Mouse (Mus musculus): ENCODE results near the gene Dnah1. TPM values are rescaled to one million over a fixed set of nuclear protein-coding genes. Genes with fewer than 3 reads are reported as not detected.

Dnah1 gene
- polyA plus RNA-seq, 1 experiment from 2014 or later = 1.5 TPM

DNA sequence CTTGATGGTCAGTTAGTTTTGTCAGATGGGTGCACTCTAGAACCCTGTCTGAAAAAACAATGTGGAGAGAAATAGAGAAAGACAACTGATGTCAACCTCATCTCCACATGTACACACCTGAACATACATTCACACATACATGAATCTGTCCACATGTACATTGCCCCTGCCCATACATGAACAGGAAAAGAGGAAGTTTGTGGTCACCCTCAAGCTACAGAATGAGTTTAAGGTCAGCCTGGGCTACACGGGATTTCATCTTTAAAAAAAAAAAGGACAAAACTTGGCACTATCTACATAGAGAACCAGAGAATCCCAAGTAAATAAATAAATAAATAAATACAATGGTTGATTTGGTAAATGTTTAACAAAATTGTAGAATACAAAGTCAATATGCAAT, 78.9 kb downstream of the Dnah1 start:
- H3K36me3 ChIP-seq (ENCODE audit: control insufficient read depth, insufficient read depth, low read length) = no peaks in the 10 kb centered on the region
- no peak overlapping the region for H3K4me2 ChIP-seq
- 0 out of 2 replicates have a peak, but pooled peaks cover 4% of the 10 kb centered on the region for H3K4me1 ChIP-seq (ENCODE audit: control insufficient read depth, insufficient read depth, low read length)

DNA sequence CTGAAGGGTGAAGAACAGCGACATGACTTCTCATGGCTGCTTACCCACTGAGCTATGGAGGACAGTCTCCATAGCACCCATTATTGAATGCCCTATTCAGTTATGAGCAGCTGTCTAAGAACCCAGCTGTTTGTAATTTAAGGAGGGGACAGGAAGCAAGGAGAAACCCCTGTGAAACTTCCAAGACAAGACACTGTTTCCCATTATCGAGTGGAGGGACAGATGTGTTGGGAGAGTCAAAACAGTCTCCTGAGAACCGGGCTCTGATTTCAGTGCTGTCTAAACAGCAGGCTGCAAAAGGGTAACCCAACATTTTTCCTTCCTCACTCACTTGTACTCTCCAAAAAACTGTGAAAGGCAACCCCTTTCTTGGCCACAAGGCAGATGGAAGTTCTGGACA, 83.2 kb downstream of the Dnah1 start:
- Histone ChIP-seq H3K4me2 (no peak overlapping the region), H3K4me3 (ENCODE audit: low read depth, low read length) (no peak overlapping the region), H3K9me3 (replicated peaks; ENCODE audit: control insufficient read depth, low read length) (no peaks in the 10 kb centered on the region), H3K4me1 (ENCODE audit: control insufficient read depth, insufficient read depth, low read length) (no peaks in the 10 kb centered on the region), H3K27me3 (ENCODE audit: control insufficient read depth, insufficient read depth, low read length) (no peaks in the 10 kb centered on the region), H3K9ac (ENCODE audit: low read depth, low read length) (no peak overlapping the region; the same call in 1 of the 2 replicates), H3K36me3 (ENCODE audit: control insufficient read depth, insufficient read depth, low read length) (no peaks in the 10 kb centered on the region), H3K27ac (ENCODE audit: low read depth, low read length) (no peak overlapping the region)
- 82% methylated on average over 3 of the region's 3 CpGs for WGBS (ENCODE audit: insufficient replicate concordance)
- ATAC-seq (replicated peaks; ENCODE audit: insufficient number of reproducible peaks, low FRiP score, low TSS enrichment) = no peak

More for the DNA sequence above, 78.9 kb downstream of the Dnah1 start:
- no peaks in the 10 kb centered on the region for H3K9me3 ChIP-seq (replicated peaks; ENCODE audit: control insufficient read depth, low read length)
- H3K27me3 ChIP-seq (ENCODE audit: control insufficient read depth, insufficient read depth, low read length) = no peaks in the 10 kb centered on the region
- WGBS (ENCODE audit: insufficient replicate concordance) = 83% methylated on average over 1 of the region's 1 CpGs
- no peak overlapping the region for H3K4me3 ChIP-seq (ENCODE audit: low read depth, low read length)
- no peak overlapping the region for H3K9ac ChIP-seq (ENCODE audit: low read depth, low read length)
- ATAC-seq (replicated peaks; ENCODE audit: insufficient number of reproducible peaks, low FRiP score, low TSS enrichment) = no peak
- H3K27ac ChIP-seq (ENCODE audit: low read depth, low read length) = no peak overlapping the region

DNA sequence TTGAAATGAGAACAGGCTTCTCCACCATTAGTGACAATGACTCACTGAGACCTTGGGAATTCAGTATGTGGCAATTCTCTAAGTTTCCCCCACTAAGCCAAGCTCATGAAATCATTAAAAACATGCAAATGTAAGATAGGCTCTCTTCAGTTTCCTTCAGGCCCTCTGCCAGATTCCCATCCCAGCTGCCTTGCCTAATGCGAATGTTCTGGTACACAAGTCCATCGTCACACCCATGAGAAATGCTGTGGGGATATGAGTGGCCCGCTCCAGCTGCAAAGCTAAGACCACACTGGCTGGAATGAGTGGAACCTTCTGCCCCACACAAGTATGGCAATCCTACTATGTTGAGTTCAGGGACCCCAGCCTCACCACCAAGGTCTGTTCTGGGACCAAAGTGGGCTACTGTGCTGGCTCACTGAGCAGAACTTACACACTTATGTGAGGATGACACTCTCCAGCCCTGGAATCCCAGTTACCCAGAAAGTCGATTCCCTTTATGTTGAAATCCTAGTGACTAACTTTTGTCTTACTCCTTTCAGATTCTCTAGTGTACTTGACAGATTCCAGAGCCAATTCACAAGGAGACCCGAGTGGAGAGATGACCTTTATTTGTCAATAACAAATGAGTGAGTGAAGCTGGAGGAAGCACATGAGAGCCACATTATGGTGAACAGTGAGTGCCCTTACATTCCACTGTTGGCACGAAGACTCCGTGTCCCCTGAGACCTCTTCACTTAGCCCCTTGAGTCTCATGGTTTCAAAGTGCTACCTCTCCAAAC, 86.4 kb downstream of the Dnah1 start:
- Histone ChIP-seq H3K9me3 (replicated peaks; ENCODE audit: control insufficient read depth, low read length) (no peaks in the 10 kb centered on the region), H3K4me2 (no peak overlapping the region), H3K27me3 (ENCODE audit: control insufficient read depth, insufficient read depth, low read length) (no peaks in the 10 kb centered on the region), H3K4me1 (ENCODE audit: control insufficient read depth, insufficient read depth, low read length) (no peaks in the 10 kb centered on the region), H3K27ac (ENCODE audit: low read depth, low read length) (no peak overlapping the region), H3K4me3 (ENCODE audit: low read depth, low read length) (no peak overlapping the region), H3K36me3 (ENCODE audit: control insufficient read depth, insufficient read depth, low read length) (no peaks in the 10 kb centered on the region), H3K9ac (ENCODE audit: low read depth, low read length) (no peak overlapping the region)
- no peak for ATAC-seq (replicated peaks; ENCODE audit: insufficient number of reproducible peaks, low FRiP score, low TSS enrichment)
- 74% methylated on average over 7 of the region's 7 CpGs for WGBS (ENCODE audit: insufficient replicate concordance)

DNA sequence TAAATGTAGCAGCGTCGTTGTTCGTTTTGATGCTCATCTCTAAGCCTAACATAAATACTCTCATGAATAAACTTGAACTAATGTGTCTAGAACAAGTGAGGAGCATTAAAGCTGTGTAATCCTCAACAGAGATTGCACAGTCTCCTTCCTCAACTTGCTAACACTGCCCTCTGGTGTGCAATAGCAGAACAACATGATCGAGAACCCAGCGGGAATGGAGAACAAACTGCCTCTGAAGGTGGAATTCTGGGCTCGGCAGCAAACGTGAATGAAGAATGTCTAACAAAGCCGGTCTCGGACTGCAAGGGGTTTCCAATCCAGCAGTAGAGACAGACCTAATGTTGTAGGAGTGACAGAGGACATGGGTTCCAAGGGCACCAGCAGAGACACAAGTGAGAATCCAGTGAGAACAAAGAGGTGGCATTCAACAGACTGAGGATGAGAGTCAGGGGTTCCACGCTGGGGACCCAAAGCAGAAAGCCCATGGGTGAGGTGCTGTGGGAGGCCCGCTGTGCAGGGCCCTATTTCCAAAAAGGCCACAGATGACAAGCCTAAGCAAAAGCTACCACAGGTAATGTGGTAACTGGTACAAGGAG, 89.6 kb downstream of the Dnah1 start:
- Histone ChIP-seq H3K9me3 (replicated peaks; ENCODE audit: control insufficient read depth, low read length) (no peaks in the 10 kb centered on the region), H3K36me3 (ENCODE audit: control insufficient read depth, insufficient read depth, low read length) (no peaks in the 10 kb centered on the region), H3K4me1 (ENCODE audit: control insufficient read depth, insufficient read depth, low read length) (peaks cover 17% of the 10 kb centered on the region), H3K27ac (ENCODE audit: low read depth, low read length) (no peak overlapping the region), H3K4me3 (ENCODE audit: low read depth, low read length) (no peak overlapping the region), H3K27me3 (ENCODE audit: control insufficient read depth, insufficient read depth, low read length) (no peaks in the 10 kb centered on the region), H3K9ac (ENCODE audit: low read depth, low read length) (no peak overlapping the region), H3K4me2 (no peak overlapping the region)
- no peak for ATAC-seq (replicated peaks; ENCODE audit: insufficient number of reproducible peaks, low FRiP score, low TSS enrichment)
- 13% methylated on average over 11 of the region's 11 CpGs for WGBS (ENCODE audit: insufficient replicate concordance)

DNA sequence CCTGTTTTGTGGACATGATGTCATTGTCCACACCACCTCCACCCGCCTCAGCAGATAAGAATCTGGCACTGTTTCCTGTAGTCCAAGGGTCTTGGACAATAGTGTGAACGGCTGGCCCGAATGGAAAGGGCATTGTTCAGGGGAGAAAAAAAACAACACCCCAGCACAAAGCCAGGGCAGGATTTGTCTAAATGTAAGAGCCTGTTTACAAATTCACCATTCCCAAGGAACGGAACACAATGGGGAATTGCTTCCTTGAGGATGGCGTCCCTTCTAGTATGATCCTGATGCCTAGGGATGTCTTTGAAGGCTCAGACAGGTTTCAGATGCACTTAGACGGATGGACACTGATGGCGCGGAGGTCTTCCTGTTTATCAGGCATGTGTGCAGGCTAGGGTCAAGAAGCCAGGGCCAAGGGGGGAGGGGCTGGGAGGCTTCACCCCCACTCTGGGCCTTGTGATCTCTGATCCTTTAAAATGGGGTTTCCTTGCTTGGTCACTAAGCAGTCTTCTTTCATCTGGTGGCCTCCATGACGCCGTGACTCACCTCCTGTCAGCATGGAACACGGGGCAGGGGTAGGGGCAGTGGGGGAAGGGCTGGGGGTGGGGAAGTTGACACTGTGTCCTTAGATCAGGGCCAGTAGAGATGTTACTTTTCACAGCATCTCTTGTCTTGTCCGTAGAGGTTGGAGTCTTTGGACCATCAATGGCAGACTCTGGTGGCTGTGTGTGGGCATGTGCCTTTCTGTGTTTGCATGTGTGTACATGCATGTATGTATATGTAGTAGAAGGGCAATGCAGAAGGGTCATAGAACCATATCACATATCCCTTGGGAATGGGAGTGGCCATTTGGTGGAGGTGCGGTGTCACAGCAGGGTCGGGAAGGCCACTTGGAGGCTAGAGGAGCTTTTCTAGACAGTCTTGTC, 90.4 kb downstream of the Dnah1 start:
- Histone ChIP-seq H3K27me3 (ENCODE audit: control insufficient read depth, insufficient read depth, low read length) (no peaks in the 10 kb centered on the region), H3K4me2 (no peak overlapping the region), H3K4me3 (ENCODE audit: low read depth, low read length) (no peak overlapping the region), H3K4me1 (ENCODE audit: control insufficient read depth, insufficient read depth, low read length) (peaks cover 17% of the 10 kb centered on the region), H3K27ac (ENCODE audit: low read depth, low read length) (no peak overlapping the region), H3K9ac (ENCODE audit: low read depth, low read length) (no peak overlapping the region), H3K36me3 (ENCODE audit: control insufficient read depth, insufficient read depth, low read length) (no peaks in the 10 kb centered on the region), H3K9me3 (replicated peaks; ENCODE audit: control insufficient read depth, low read length) (no peaks in the 10 kb centered on the region)
- 66% methylated on average over 14 of the region's 14 CpGs for WGBS (ENCODE audit: insufficient replicate concordance)
- 0 out of 2 replicates have a peak, but pooled peaks have one; percentile 22 for ATAC-seq (replicated peaks; ENCODE audit: insufficient number of reproducible peaks, low FRiP score, low TSS enrichment)

DNA sequence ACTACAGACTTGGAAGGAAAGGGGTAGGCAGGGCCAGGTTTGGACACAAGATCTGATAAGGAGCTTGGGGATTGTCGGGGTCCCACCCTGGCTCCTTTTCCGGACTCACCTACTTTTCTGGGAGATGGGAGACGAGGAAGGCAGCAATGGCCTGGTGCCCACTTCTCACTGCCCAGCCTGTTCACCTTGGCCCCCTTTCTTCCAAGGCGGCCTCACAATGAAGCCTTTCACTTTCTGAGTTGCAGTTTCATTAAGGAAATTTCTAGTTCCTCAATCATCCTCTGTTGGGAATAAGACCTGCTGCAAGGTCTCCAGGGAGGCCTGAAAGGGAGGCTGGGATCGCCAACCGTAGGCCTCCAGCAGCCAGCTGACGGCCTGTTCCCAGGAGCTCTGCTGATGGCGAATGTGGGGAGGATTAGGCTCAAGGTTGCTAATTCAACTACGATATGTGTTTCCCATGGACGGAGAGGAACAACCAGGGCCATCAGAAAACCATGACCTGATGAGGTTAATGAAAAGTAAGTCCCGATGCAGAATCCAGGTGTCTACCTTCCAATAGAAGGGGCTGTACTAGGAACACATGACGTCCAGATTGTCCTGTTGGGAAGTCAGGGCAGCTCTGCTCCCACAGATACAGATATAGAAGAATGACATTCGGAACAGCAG, 91.2 kb downstream of the Dnah1 start:
- ATAC-seq (replicated peaks; ENCODE audit: insufficient number of reproducible peaks, low FRiP score, low TSS enrichment) = no peak
- peaks cover 20% of the 10 kb centered on the region for H3K4me1 ChIP-seq (ENCODE audit: control insufficient read depth, insufficient read depth, low read length)

DNA sequence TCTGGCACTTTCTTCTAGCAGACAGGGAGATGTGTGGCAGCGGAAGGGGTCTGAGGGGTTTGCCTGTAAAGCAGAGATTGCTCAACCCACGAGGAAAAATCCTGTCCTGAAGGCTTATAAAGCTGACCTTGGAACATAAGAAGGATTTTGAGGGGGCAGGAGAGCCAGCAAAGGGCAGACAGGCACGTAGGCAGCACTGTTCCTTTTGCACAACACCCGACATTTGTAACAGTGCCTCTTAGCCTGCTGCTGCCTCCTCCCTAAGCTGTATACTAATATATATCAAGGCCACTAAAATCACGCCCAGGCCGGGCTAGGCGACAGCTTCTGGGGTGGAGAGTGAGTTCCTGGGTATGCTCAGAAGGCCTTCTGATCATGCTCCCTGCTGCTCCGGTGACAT, 93.3 kb downstream of the Dnah1 start:
- H3K4me2 ChIP-seq = no peak overlapping the region
- H3K9me3 ChIP-seq (replicated peaks; ENCODE audit: control insufficient read depth, low read length) = no peaks in the 10 kb centered on the region
- peaks cover 27% of the 10 kb centered on the region for H3K4me1 ChIP-seq (ENCODE audit: control insufficient read depth, insufficient read depth, low read length)

More for the DNA sequence above, 91.2 kb downstream of the Dnah1 start:
- no peak overlapping the region for H3K4me3 ChIP-seq (ENCODE audit: low read depth, low read length)
- H3K9me3 ChIP-seq (replicated peaks; ENCODE audit: control insufficient read depth, low read length) = no peaks in the 10 kb centered on the region
- no peaks in the 10 kb centered on the region for H3K27me3 ChIP-seq (ENCODE audit: control insufficient read depth, insufficient read depth, low read length)
- H3K36me3 ChIP-seq (ENCODE audit: control insufficient read depth, insufficient read depth, low read length) = no peaks in the 10 kb centered on the region
- no peak overlapping the region; the same call in 1 of the 2 replicates for H3K9ac ChIP-seq (ENCODE audit: low read depth, low read length)
- no peak overlapping the region for H3K4me2 ChIP-seq
- WGBS (ENCODE audit: insufficient replicate concordance) = 66% methylated on average over 13 of the region's 13 CpGs
- H3K27ac ChIP-seq (ENCODE audit: low read depth, low read length) = no peak overlapping the region

DNA sequence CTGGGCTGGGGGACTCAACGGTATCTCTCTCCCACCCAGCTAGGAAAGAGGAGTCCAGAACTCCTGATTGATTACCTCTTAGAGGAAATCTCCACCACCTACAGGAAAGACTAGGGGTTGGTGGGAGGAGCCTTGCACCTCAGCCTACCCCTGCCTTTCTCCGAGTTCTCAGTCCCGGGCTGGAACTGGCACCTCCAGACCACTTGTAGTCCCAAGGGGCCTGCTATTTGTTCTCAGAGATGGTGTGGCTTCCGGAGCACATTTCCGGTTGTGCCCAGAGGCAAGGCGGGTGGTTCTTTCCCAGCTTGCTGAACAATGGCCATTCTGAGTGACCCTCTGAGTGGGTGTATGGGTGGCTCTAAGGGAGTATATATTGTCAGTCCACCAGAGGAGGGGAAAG, 95.5 kb downstream of the Dnah1 start:
- H3K27ac ChIP-seq (ENCODE audit: low read depth, low read length) = no peak overlapping the region
- H3K4me3 ChIP-seq (ENCODE audit: low read depth, low read length) = no peak overlapping the region
- 54% methylated on average over 6 of the region's 6 CpGs for WGBS (ENCODE audit: insufficient replicate concordance)
- H3K27me3 ChIP-seq (ENCODE audit: control insufficient read depth, insufficient read depth, low read length) = no peaks in the 10 kb centered on the region
- H3K36me3 ChIP-seq (ENCODE audit: control insufficient read depth, insufficient read depth, low read length) = no peaks in the 10 kb centered on the region
- H3K4me2 ChIP-seq = no peak overlapping the region
- ATAC-seq (replicated peaks; ENCODE audit: insufficient number of reproducible peaks, low FRiP score, low TSS enrichment) = no peak
- H3K9ac ChIP-seq (ENCODE audit: low read depth, low read length) = no peak overlapping the region
- no peaks in the 10 kb centered on the region for H3K9me3 ChIP-seq (replicated peaks; ENCODE audit: control insufficient read depth, low read length)
- peaks cover 34% of the 10 kb centered on the region for H3K4me1 ChIP-seq (ENCODE audit: control insufficient read depth, insufficient read depth, low read length)

More for the DNA sequence above, 93.3 kb downstream of the Dnah1 start:
- WGBS (ENCODE audit: insufficient replicate concordance) = 54% methylated on average over 8 of the region's 8 CpGs
- no peak for ATAC-seq (replicated peaks; ENCODE audit: insufficient number of reproducible peaks, low FRiP score, low TSS enrichment)
- Histone ChIP-seq H3K36me3 (ENCODE audit: control insufficient read depth, insufficient read depth, low read length) (no peaks in the 10 kb centered on the region), H3K9ac (ENCODE audit: low read depth, low read length) (peak overlapping the region; percentile 47; the same call in 1 of the 2 replicates), H3K4me3 (ENCODE audit: low read depth, low read length) (no peak overlapping the region), H3K27ac (ENCODE audit: low read depth, low read length) (0 out of 2 replicates have a peak overlapping the region, but pooled peaks have one; percentile 30), H3K27me3 (ENCODE audit: control insufficient read depth, insufficient read depth, low read length) (no peaks in the 10 kb centered on the region)
